Mouse (Mus musculus): Measurements from ENCODE around the gene Ttc28. TPM values are rescaled to one million over a fixed set of nuclear protein-coding genes. Genes with fewer than 3 reads are reported as not detected.
A peak's percentile ranks its signal among the peaks of the same experiment; 100 is the strongest.

Gene Ttc28
- polyA plus RNA-seq, 1 experiment from 2014 or later = 42.8 TPM

DNA sequence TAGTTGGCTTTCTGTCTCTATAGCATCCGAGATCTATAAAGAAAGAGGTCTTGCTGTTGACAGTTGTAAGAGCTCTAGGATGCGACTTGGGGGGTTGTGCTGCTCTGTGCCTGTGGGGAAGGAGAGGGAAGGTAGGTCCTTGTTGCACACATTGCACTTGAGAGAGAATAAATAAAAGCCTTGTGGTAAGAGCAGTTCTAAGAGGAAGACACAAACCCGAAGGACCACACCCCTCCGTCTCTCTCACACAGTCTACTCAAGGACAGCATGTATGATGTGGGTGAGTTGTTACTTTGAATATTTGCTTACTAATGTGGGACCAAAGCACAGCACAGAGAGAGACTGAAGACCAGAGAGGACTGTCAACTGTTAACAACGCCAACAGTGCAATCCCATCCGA is 160.2 kb downstream of the Ttc28 start:
- H3K27me3 ChIP-seq = no peaks in the 10 kb centered on the region
- no peaks in the 10 kb centered on the region for H3K36me3 ChIP-seq
- no peak overlapping the region for H3K4me3 ChIP-seq
- H3K9me3 ChIP-seq = no peaks in the 10 kb centered on the region
- H3K27ac ChIP-seq (replicated peaks) = peak overlapping the region; percentile 70
- no peak for ATAC-seq (replicated peaks)
- 0 out of 2 replicates have a peak overlapping the region, but pooled peaks have one; percentile 7 for H3K9ac ChIP-seq (replicated peaks)
- 63% methylated on average over 6 of the region's 6 CpGs for WGBS
- no peak overlapping the region for H3K4me2 ChIP-seq (replicated peaks)
- peaks cover 87% of the 10 kb centered on the region for H3K4me1 ChIP-seq

DNA sequence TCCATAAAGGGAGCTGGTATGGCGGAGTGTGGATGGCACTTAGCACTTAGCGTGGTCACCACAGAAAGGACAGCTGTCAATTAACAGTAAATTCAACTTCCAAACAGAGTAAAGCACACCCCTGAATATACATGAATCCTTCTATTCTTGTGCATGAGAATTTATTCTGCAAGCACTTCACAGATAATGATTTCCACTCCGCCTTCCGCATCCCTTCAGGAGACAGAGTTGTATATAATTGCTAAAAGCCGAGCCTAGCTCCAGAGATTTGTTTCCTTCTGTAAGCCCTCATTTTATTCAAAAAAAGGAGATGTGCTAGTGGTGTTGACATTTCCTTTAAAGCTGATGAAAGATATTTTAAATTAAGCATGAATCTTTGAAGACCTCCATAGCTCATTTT is 162.3 kb downstream of the Ttc28 start:
- Histone ChIP-seq H3K4me1 (peaks cover 92% of the 10 kb centered on the region), H3K9me3 (no peaks in the 10 kb centered on the region), H3K4me3 (no peak overlapping the region), H3K4me2 (replicated peaks) (no peak overlapping the region), H3K9ac (replicated peaks) (no peak overlapping the region), H3K27ac (replicated peaks) (peak overlapping the region; percentile 67), H3K36me3 (no peaks in the 10 kb centered on the region), H3K27me3 (no peaks in the 10 kb centered on the region)
- ATAC-seq (replicated peaks) = 0 out of 2 replicates have a peak, but pooled peaks have one; percentile 21
- WGBS = 45% methylated on average over 5 of the region's 5 CpGs

DNA sequence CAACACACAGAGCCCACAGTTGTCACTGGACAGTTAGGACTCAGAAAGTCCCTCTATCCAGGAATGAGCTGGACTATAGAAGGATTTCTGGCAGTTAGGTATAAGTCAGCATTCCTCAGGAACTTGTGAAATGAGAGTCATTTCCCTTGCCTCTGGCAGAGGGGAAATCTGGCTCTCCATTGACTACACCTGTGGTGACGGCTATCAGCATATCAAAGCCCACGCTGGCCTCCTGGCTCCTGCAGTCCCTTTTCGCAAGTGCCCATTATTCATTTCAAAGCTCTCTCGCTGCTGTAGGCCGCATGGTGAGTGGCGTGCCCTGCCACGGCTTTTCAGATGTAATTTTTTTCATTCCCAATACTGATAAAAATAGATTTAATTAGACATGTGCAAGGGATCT is 164.6 kb downstream of the Ttc28 start:
- Histone ChIP-seq H3K27me3 (no peaks in the 10 kb centered on the region), H3K4me3 (no peak overlapping the region), H3K36me3 (no peaks in the 10 kb centered on the region), H3K9me3 (no peaks in the 10 kb centered on the region), H3K4me1 (peaks cover 92% of the 10 kb centered on the region), H3K27ac (replicated peaks) (peak overlapping the region; percentile 55), H3K9ac (replicated peaks) (no peak overlapping the region), H3K4me2 (replicated peaks) (no peak overlapping the region)
- no peak for ATAC-seq (replicated peaks)
- WGBS = 14% methylated on average over 7 of the region's 7 CpGs

DNA sequence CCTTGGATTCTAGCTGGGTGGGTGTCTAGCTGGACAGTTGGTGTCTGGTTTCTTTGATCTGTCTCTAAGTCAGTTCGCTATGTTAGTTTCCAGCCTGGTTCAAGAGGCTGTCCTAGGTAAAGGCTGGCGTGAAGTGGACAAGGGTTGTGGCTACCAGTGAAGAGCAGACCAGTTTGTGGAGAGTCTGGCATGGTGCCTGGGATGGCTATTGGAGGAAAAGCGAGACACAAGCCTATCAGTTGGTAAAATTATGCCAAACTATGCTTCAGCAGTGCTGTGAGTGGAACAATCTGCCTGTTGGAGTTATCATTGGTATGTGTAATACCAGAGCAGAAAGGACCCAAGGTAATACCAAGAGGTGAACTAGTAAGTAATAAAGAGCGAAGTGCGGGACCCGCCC is 166.8 kb downstream of the Ttc28 start:
- WGBS = 82% methylated on average over 6 of the region's 6 CpGs
- H3K27me3 ChIP-seq = no peaks in the 10 kb centered on the region
- 0 out of 2 replicates have a peak overlapping the region, but pooled peaks have one; percentile 15 for H3K4me2 ChIP-seq (replicated peaks)
- H3K27ac ChIP-seq (replicated peaks) = peak overlapping the region; percentile 68
- H3K9ac ChIP-seq (replicated peaks) = no peak overlapping the region
- no peaks in the 10 kb centered on the region for H3K36me3 ChIP-seq
- ATAC-seq (replicated peaks) = no peak
- H3K4me1 ChIP-seq = peaks cover 90% of the 10 kb centered on the region
- no peak overlapping the region for H3K4me3 ChIP-seq
- no peaks in the 10 kb centered on the region for H3K9me3 ChIP-seq

DNA sequence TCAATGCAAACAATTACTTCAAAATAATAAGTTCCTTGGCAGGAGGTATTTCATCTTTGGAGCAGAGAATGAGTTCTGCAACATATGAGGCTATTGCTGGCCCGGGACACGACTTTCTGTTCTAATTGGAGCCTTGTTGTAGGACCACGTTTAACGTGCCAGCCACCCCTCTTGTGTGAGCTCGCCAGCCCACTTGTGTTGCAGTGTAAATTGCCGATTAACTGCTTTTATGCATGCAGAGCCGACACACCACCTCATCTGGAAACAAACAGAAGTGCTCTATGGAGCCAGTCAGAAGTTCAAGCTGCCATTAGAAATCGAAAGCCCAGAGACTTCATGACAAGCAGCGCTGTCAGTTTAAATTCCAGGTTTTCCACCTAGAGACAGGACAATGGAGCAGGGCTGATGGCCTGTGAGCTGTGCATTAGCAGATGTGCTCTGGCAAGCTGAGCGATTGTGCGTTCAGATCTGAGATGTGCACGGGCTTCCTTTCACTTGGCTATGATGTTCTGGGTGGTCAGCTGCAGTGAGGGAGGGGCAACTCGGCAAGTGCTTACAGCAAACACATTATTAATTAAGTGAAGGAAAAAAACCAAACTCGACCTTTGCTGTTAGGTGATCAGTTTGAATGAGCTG is 167.4 kb downstream of the Ttc28 start:
- H3K9me3 ChIP-seq = no peaks in the 10 kb centered on the region
- H3K27ac ChIP-seq (replicated peaks) = peak overlapping the region; percentile 68
- H3K9ac ChIP-seq (replicated peaks) = no peak overlapping the region
- no peak overlapping the region for H3K4me3 ChIP-seq
- 12% methylated on average over 14 of the region's 14 CpGs for whole genome bisulfite sequencing
- peak; percentile 18; the same call in 1 of the 2 replicates for ATAC-seq (replicated peaks)
- H3K4me2 ChIP-seq (replicated peaks) = 0 out of 2 replicates have a peak overlapping the region, but pooled peaks have one; percentile 15
- peaks cover 84% of the 10 kb centered on the region for H3K4me1 ChIP-seq
- H3K36me3 ChIP-seq = no peaks in the 10 kb centered on the region
- H3K27me3 ChIP-seq = no peaks in the 10 kb centered on the region

DNA sequence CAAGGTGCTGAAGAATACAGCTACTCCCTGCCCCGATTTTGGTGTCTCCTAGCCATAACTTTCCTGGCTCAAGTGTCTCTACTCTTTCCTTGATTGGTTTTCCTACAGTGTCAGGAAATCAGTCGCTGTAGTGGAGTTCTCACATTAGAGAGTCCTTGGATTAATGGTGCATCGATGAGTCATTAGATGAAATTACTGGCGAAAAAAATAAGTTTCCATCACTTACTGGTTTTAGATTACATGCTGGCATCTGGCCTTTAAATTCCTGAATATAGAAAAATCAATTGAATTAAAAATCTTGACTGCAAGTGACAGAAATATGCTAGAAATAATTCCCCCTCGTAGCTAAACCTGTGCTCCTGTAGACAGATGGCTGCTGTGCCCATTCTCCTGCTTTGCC is 168.4 kb downstream of the Ttc28 start:
- no peak for ATAC-seq (replicated peaks)
- no peak overlapping the region for H3K4me3 ChIP-seq
- H3K9ac ChIP-seq (replicated peaks) = no peak overlapping the region
- 69% methylated on average over 5 of the region's 5 CpGs for WGBS
- H3K27me3 ChIP-seq = no peaks in the 10 kb centered on the region
- H3K9me3 ChIP-seq = no peaks in the 10 kb centered on the region
- peak overlapping the region; percentile 68 for H3K27ac ChIP-seq (replicated peaks)
- H3K4me2 ChIP-seq (replicated peaks) = no peak overlapping the region
- peaks cover 80% of the 10 kb centered on the region for H3K4me1 ChIP-seq
- no peaks in the 10 kb centered on the region for H3K36me3 ChIP-seq

DNA sequence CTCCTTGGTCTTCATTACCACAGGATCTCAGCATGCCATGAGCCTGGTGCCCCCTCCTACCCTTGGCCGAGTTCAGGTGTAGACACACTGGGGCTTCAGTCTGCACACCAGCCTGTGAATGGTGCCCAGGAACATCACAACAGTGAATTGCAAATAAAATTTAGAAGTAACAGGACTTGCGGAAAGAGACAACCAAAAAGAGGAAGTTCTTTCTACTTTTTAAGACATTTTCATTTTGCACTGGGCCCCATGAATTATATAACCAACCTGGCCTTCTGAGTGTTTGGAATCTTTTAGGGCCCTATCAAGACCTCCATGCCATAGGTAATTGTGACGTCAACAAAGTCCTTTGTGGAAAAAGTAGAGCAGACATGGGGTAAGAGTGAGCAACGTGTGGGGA is 170.0 kb downstream of the Ttc28 start:
- Histone ChIP-seq H3K27ac (replicated peaks) (peak overlapping the region; percentile 64), H3K9ac (replicated peaks) (no peak overlapping the region), H3K4me1 (peaks cover 82% of the 10 kb centered on the region), H3K27me3 (no peaks in the 10 kb centered on the region), H3K4me2 (replicated peaks) (no peak overlapping the region), H3K9me3 (no peaks in the 10 kb centered on the region), H3K4me3 (no peak overlapping the region), H3K36me3 (no peaks in the 10 kb centered on the region)
- no peak for ATAC-seq (replicated peaks)
- 90% methylated on average over 4 of the region's 4 CpGs for WGBS

DNA sequence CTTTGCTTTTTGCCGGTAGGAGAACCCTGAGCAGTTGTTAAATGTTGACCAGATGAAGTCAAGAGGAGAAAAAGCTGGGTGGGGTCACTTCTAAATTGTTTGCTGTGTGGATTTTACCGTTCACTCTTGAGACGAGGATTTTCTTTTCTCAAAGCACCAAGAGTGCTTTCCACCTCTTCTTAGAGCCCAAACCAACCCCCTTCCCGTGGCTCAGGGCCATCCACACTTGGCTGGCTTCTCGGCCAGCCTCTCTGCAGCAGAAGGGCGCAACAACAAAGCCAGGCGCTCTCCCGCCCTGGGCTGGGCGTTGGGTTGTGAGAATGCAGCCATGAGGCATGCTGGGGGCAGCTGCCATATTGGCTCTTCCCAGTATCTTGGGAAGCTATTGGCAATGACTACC is 170.5 kb downstream of the Ttc28 start:
- WGBS = 56% methylated on average over 9 of the region's 9 CpGs
- Histone ChIP-seq H3K4me1 (peaks cover 82% of the 10 kb centered on the region), H3K4me3 (no peak overlapping the region), H3K9me3 (no peaks in the 10 kb centered on the region), H3K9ac (replicated peaks) (no peak overlapping the region), H3K36me3 (no peaks in the 10 kb centered on the region), H3K27ac (replicated peaks) (peak overlapping the region; percentile 64), H3K27me3 (no peaks in the 10 kb centered on the region), H3K4me2 (replicated peaks) (no peak overlapping the region)
- 0 out of 2 replicates have a peak, but pooled peaks have one; percentile 26 for ATAC-seq (replicated peaks)

DNA sequence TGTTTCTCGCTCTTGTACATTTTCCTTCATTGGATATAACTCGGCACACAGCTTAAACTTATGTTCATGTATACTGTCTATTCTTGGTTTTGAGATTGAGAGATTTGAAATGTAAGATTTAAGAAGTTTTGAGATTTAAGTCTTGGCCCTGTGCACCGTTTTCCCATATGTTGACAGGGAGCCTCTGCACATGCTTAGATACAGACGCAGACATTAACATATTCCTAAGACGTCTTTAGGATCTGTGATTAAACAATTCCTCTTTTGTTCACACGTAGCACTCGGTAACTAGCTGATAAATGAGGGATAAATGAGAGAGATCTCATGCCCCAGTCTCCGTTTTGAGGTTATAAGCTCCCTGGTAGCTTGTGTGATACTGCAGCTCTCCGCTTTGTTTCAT is 174.8 kb downstream of the Ttc28 start:
- no peaks in the 10 kb centered on the region for H3K9me3 ChIP-seq
- peak overlapping the region; percentile 93 for H3K27ac ChIP-seq (replicated peaks)
- no peaks in the 10 kb centered on the region for H3K27me3 ChIP-seq
- H3K4me3 ChIP-seq = no peak overlapping the region
- H3K4me2 ChIP-seq (replicated peaks) = peak overlapping the region; percentile 42
- H3K4me1 ChIP-seq = peaks cover 84% of the 10 kb centered on the region
- no peaks in the 10 kb centered on the region for H3K36me3 ChIP-seq
- ATAC-seq (replicated peaks) = no peak
- H3K9ac ChIP-seq (replicated peaks) = peak overlapping the region; percentile 33
- WGBS = 26% methylated on average over 9 of the region's 9 CpGs

DNA sequence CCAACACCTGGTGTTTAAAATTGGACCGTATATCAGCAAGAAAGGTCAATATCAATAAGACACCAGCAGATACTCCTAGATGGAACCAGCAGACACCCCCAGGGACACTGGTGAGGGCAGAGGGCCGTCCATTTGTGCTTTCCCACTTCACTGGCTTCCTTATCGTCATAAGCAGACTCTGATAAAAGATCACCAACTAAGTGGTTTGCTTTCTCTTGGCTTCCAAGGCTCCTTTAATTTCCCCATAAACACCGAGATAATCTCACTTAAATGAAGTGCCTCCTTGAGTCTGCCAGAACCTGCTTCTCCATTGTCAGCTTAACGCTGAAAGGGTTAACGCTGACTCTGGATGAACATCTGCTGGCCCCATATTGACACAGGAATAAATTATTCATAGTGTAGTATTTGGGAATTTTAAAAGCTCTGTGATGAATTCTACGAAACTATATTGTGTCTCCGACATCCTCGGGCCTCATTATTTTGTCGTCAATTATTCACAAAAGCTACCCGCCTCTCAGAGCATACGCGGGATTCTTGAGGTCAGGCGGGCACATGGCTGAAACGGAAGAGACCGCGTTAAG is 175.3 kb downstream of the Ttc28 start:
- peak overlapping the region; percentile 33 for H3K9ac ChIP-seq (replicated peaks)
- H3K27ac ChIP-seq (replicated peaks) = peak overlapping the region; percentile 93
- peaks cover 84% of the 10 kb centered on the region for H3K4me1 ChIP-seq
- ATAC-seq (replicated peaks) = no peak
- H3K36me3 ChIP-seq = no peaks in the 10 kb centered on the region
- 13% methylated on average over 17 of the region's 17 CpGs for WGBS
- H3K4me3 ChIP-seq = peak overlapping the region; percentile 19; the same call in 1 of the 2 replicates
- H3K27me3 ChIP-seq = no peaks in the 10 kb centered on the region
- no peaks in the 10 kb centered on the region for H3K9me3 ChIP-seq
- H3K4me2 ChIP-seq (replicated peaks) = peak overlapping the region; percentile 42

DNA sequence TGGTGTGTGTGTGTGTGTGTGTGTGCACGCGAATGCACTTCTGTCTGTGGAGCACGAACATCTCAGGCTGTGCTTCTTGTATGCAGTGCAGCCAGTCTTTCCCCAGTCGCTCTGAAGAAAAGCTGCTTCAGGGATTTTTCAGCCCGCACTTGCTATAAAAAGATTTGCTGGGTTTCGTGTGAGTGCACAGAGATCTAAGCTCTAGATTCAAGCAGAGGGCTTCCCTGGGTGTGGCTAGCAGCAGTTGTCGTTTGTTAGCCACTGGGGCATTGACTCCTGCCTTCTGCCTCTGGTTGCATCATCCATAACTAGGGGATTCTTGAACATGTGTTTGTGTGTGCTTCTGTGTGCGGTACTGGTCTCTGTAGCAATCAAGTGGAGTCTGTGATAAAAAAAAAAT is 175.9 kb downstream of the Ttc28 start:
- ATAC-seq (replicated peaks) = no peak

DNA sequence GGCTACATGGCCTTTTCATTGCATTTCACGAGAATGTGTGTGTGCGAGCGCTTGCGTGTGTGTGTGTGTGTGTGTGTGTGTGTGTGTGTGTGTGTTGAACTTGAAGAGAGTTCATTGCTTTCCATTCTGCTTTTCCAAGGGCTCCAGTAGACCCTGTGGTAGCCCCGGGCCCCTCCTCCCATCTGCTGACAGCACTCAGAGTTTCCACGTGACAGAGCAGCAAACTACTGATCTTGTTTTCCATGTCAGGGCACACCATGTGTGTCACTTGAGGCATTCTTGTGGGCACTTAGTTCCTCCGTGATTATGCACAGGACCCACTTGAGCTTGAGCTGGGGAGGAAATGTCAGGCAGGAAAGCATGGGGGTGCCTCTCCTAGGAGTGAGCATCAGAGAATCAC is 177.5 kb downstream of the Ttc28 start:
- 0 out of 2 replicates have a peak, but pooled peaks have one; percentile 41 for ATAC-seq (replicated peaks)
- H3K27ac ChIP-seq (replicated peaks) = peak overlapping the region; percentile 93
- peaks cover 86% of the 10 kb centered on the region for H3K4me1 ChIP-seq
- H3K36me3 ChIP-seq = no peaks in the 10 kb centered on the region
- no peak overlapping the region for H3K4me3 ChIP-seq
- no peak overlapping the region for H3K9ac ChIP-seq (replicated peaks)
- 33% methylated on average over 7 of the region's 7 CpGs for WGBS
- no peaks in the 10 kb centered on the region for H3K27me3 ChIP-seq
- H3K9me3 ChIP-seq = no peaks in the 10 kb centered on the region
- H3K4me2 ChIP-seq (replicated peaks) = no peak overlapping the region

More for the DNA sequence above, 175.9 kb downstream of the Ttc28 start:
- Histone ChIP-seq H3K9ac (replicated peaks) (peak overlapping the region; percentile 33), H3K27ac (replicated peaks) (peak overlapping the region; percentile 93), H3K27me3 (no peaks in the 10 kb centered on the region), H3K4me3 (peak overlapping the region; percentile 19; the same call in 1 of the 2 replicates), H3K4me2 (replicated peaks) (peak overlapping the region; percentile 42), H3K4me1 (peaks cover 84% of the 10 kb centered on the region), H3K36me3 (no peaks in the 10 kb centered on the region), H3K9me3 (no peaks in the 10 kb centered on the region)
- WGBS = 32% methylated on average over 8 of the region's 8 CpGs

Measured in forebrain, embryonic 15.5 days (tissue).